Mouse (Mus musculus) mouse embryonic stem cell (cell line): ENCODE measurements around the gene Zfp541.

ENCODE experiments used
- in situ Hi-C, 2 experiments: fragments of 300-500 bp; cut with MboI; formaldehyde crosslinking; loops; 1 replicate in 1 of 2; 3 replicates in 1 of 2; pipeline ENCODE4 v1.14.3; 2019 to 2020; ENCODE audit warnings: low sequenced_read_pairs in 2 of 2, low pct_unique_long_range_greater_than_20kb in 1 of 2, mixed read lengths in 1 of 2; ENCODE audit not compliant: unreplicated experiment in 1 of 2

The Zfp541 gene

DNA sequence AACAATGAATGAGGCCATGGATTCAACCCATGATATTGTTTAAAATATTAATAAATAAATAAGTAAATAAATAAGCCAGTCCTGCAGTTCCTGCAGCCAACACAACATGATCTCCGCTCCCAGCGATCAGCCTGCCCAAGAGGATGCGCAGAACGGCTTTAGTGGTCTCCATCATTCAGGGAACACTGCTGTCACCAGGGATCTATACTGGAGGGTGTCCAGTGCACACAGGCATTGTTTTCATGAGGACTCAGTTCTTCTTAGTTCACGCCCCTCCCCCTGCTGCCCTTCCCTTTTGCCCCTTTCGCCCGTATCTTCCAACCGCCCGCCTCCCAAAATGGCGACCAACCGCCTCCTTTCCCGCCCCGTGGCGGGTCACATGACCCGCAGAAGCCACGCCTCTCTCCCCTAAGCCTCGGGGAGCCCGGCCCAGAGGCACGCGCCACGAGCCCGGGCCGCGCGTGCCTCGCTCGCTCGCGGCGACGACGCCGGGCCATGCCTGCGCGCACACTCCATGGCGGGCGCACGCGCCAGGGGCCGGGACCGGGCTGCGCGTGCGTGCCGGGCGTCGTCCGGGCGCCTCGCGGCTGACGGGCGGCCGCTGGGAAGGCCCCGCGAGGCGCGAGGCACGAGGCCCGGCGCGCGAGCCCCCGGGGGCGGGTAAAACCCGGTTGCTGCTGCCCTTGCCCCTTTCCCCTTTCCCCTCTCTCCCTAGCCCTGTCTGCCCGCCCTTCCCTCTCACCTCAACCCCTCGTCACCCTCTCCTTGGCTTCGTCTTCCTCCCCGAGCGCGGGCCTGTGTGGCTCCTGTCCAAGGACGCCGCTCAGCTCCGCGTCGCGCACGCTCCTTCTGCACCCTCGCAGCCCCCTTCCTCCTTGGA, at the start of gene Zfp541:
Gene Zfp541 (plus strand): TSS at position 596 of the 880 bp plus-strand sequence.
- in situ Hi-C loops, result no loop called here

DNA sequence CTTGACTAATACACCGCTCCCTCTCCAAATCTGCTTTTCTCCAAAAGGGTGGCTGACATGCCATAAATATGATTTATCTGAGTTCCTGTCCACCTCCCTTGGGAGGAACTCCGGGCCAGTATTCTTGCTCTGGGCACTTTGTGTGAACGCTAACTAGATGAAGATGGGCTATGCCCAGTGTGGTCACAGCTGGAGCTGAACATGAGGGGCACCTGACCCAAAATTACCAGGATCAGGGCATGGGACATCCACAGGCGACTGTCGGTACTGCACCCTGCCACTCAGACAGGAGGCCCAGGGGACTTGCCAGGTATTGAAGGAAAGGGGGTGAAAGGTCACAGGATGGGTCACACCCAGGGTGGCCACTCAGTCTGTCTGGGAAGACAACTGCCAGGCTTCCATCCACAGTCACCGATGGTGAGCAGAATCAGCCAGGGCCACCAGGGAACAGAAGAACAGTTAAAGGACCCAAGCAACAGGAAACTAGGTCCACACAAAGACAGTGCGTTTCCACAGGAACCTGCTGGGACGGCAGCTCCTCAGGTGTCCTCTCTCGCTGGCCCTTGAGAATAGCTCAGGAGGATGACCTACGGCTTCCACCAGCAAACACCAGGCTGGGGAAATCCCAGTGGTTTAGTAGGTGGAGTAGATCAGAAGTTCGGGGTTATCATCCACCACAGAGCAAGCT, 48.9 kb upstream of the Zfp541 start:
- in situ Hi-C loops, result no loop called here

DNA sequence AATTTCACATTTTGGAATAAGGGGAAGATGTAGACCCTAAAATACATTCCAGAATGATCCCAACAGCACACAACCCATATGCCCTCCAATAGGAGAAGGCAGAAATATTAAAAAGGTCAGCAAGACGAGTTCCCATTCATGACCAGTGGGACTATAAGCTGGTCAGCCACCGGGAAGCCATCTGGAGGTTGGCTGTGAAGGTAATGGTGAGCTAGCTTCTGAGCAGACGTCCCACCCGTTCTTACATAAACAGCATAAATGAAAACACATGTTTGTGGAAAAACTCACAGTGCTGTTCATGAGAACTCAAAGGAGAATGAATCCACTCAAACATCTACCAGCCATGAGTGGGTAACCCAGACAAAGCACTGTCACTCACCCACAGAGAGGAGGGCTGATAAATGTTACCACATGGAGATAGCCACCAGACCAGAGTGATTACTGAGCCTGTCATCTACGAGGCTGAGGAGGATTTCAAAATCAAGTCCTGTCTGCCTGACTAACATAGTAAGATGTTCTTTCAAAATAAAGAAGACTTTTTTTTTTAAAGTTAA, 47.8 kb upstream of the Zfp541 start:
- in situ Hi-C loops, result no loop called here

DNA sequence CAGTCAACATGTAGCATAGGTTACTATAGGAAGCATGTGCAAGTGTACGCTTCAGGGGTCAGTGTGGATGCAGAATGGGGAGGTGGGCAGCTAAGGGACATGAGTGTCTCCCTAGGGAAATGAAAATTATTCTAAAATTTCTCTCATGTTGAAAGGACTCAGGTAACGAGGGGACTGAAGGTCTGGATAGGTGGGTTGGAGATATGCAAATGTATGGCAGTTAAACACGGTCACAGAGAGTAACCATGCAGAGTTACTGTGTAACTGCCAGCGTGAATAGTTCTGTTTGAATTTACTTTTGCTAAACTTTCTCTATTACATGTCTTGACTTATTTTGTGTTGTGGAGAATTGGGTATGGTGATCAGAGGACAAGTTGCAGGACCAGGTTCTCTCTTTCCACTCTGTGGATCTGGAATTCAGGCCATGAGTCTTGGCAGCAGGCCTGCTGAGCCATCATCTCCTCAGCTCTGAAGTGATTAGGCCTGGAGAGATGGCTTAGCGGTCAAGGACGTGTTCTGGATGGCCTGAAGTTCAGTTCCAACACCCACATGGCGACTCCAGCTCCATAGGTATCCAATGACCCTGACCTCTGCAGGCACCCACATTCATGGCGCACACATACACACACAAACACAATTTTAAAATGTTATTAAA, 47.0 kb upstream of the Zfp541 start:
- in situ Hi-C loops, result no loop called here

DNA sequence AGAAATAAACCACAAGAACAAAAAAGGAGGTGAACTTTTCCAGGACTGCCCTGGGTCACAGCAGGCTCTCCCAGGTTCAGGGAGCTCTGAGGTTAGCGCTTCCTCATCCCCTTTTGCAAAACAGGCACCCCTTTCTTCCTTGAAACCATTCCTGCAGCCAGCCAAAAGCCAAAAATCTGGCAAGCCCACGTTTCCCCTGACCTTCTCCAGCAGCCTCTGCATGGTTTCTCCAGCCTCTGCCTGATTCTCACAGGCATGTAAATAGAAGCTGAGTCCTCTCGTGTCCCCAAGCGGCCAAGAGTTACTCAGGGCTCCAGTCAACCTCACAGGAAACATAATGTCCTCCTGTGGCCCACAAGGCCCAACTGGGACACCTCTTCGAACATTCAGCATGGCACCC, 46.2 kb upstream of the Zfp541 start:
- in situ Hi-C loops, result no loop called here

DNA sequence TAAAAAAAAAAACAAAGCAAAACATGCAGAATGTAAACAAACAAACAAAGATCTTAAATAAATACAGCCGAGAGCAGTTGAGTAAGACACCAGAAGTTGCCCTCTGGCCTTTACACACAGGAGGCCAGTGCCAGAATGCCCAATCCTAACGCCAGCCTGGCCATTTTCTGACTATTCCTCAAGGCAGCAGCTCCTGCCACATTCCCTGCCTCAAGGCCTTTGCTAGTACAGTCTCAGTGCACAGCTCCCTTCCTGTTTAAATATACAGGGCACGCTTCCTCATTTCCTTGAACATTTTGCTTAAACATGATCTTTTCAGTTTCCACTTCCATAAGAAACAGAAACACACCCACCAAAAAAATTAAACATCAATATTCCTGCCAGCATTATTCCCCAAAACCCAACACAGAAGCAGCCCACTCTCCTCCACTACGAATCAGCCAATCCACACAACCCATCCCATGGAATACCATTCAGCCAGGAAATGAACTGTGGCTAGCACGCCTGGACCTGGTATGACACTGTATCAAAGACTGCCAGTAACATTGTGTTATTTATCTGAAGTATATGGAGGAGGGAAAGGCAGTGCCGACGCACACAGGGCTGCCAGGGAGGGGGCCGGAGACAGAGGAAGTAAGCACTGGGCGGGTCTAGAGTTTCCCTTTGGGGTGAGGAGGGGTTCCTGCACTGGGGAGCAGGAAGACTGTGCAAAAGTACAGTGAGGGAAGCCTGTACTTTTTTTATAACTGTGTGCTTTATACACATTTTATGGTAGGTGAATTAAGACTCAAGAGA, 43.4 kb upstream of the Zfp541 start:
- in situ Hi-C loops, result no loop called here

DNA sequence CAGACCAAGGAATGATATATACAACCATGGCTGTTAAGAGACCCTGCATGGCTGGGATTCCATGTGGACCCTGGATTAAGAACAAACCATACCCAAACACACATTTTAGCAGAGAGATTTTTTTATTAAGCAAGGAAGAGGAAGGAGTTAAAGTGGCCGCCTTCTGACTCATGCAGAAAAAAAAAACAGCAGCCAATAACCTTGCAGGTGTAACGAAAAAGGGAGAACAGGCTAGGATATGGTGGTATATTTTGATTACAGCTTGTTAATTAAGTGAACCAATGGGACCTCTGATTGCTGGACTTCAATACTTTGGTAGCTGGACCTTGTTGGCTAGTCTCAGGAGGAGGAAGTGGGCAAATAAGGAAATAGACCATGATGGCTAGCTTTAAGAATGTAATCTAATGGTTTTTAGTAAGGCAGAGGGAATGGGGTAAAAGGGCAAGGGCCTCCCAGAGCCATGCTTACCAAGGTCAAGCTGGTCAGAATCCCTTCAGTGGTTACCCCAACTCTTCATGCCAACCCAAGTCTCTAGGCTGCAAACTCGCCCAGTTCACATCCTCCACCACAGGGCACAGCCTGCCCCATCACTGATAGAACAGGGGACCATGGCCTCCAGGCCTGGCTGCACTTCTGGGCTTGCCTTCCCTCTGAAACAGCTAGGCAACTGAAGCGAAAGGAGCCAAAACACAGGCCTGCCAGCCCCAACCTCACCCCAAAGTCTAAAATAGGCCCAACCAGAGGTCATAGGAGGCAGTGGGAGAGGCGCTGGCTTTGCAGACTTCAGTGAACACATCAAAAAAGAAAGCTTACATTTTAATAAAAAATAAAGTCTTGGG, 42.1 kb upstream of the Zfp541 start:
- in situ Hi-C loops, result no loop called here

DNA sequence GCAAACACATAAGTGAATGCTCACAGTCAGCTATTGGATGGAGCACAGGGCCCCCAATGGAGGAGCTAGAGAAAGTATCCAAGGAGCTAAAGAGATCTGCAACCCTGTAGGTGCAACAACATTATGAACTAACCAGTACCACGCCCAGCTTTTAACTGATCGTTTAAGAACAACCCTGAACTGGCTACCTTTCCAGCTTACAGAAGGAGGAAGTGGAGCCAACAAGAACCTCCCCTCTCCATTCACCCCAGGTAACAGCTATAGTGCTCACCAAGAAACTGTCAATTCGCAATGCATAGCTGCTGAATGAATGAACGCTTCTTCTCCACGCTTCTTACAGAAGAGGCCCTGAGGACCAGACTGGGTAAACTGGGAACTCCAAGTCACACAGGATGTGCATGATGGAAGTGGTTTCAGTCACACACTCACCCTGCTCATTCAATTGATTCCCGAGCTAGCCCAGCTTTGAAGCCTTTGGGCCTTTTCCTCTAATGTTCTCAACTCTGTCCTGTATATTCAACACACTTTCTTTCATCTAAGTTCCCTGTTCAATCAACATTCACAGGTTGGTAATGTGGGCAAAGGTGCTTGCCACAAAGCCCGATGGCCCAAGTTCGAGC, 36.9 kb upstream of the Zfp541 start:
- in situ Hi-C loops, result no loop called here

DNA sequence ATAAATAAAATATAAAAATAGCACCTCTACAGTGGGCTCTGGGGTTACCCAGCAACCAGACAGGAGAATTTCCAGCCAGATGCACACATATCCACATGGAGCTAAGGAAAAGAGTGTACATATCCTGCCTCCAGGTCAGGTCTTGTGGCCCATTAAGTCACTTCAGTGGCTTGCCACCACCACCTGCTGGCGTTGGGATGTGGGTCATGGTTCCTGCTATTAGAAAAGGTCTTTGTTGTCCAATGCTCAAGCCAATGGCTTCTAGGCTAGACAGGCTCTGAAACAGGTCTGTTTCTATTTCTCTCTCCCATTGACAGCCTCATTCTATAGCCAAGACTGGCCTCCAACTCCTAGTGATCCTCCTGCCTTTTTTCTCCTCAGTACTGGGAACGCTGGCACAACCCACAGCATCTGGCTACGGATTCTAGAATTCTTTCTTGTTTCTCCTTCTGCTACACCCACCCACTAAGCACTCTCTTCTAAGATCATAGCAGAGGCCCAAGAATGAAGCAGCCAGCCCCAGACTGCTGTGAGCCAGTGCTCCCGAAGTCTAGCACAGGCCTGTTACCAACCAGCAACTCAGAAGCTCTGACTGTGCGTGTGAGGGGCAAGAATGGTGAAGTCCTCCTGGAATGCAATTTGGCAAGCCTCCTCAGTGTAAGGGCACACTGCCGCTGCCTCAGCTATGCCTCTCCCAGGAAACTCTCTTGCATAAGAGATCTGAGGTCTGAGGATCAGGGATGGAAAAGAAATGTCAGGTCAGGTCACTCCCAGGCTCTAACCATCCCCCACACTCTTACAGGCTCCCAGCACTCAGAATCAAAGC, 33.3 kb upstream of the Zfp541 start:
- in situ Hi-C loops, result no loop called here

DNA sequence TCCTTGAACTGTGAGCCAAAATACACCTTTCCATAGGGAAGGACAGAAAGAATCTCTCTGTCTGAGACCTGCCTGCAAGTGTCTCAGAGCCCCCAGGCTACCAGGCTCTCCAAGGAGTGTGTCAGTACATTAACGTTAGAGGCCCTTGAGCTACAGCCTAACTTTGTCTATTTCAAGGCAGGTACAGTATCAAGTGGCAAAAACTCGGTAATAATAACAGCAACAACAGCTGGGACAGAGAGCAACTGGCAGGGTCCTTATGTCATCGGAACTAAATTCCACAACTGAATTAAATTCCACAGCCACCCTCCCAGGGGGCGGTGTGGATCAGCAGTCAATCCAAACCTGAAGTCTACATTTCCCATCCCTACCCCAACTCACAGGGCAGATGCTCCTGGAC, 30.5 kb upstream of the Zfp541 start:
- in situ Hi-C loops, result no loop called here

DNA sequence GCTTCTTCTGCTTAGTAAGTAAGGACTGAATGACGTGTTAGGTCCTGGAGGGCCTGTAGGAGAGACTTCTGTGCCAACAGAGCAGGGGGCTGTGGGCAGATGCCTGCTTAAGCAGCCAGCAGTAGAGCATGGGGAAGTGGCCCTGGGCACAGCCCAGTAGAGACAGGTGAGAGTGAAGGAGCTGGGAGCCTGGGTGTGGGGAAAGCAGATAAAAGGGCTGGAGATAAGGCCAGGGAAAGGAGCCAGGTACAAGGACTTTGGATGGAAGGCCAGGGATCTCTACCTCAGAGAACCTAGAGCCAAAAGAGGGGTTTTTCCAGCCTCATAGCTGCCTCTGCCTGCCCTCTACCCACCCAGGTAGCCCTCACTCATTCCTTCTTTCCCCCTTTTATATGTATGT, 28.6 kb upstream of the Zfp541 start:
- in situ Hi-C loops, result no loop called here

DNA sequence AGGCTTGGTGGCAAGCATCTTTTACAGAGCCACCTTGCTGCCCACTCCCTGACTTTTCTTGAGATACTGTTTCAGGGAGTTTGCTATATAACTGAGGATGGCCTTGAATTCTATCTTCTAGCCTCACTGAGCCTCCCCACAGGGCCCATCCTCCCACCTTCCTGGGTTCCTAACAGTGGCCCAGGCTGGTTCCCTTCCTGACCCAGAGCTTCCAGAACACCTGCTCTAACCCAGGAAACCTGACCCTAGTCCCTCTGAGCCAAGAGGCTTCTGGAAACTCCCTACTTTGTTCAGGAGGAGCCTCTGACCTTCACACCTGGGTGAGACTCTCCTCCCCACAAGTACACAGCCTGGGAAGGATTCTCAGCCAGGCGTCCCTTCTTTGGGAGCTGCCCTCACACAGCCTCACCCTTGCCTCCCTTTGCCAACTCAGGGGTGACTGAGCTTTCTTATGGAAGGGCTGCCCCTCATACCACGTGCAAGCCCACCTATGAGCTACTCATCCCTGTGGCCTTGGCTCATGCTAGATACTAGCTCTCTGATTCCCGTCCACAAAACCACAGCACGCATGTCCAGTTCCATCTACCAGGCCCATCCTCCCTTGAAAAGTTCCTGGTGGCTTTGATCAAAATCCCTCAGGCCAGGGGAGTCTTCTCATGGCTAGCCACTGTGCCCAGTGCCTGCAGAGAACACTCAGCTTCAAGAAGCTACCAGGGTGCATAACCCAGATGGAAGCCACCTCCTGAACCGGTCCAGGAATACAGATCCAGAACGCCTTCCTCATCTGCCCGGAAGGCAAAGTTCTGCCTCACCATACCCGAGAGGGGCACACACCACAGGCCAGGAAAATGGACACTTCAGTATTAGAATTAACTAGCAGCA, 27.8 kb upstream of the Zfp541 start:
- in situ Hi-C loops, result no loop called here

DNA sequence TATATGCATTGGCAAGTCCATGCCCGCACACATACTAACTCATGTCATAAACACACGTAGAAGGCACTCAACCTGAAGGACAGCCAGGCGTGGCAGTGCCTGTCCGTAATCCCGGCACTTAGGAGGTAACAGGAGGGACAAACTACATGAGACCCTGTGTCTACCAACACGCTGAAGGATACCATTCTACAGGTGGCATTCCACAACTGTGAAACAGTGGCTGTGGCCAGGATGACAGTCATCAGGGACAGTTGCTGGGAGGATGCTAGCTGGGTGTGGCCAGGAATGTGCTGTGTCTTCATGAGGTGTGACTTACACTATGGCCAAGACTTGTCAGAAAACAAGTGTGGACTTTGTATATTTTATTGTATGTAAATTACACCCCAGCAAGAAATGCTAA, 24.6 kb upstream of the Zfp541 start:
- in situ Hi-C loops, result no loop called here

DNA sequence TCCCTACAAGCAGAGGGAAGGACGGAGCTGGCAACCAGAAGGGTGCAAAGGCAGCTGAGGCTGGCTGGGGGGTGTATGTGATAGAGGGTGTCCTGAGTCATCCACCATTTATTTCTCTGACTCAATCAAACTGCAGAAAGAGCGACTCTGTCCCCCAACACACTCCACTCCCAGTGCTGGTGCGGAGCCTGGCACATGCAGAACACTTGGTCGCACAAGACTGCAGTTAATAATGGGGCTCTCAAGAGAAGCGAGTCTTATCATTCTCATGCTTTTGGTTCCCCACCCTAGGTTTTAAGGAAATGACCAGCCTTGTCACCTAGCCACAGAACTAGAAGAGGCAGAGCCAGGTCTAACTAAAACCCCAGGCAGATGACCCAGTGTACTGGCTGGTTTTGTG, 22.3 kb upstream of the Zfp541 start:
- in situ Hi-C loops, result no loop called here

DNA sequence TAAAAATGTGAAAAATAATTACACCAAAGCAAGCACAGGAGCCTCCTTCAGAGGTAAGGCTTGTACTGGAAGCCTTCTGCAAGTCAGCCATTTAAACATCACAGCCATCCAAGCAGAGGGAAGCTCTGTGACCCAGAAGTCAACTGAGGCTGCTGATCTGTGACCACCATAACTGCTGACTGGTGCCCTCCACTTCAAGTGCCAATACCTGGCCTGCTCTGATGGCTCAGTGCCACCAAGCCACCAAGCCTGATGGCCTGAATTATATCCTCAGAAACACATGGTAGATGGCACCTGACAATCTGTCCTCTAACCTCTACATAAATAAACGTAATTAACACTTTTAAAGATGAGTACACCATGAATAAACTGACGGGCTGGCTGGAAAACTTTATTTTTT, 20.4 kb upstream of the Zfp541 start:
- in situ Hi-C loops, result no loop called here
